Mouse (Mus musculus) thymus, adult 2 months (tissue): ENCODE data around the gene Cdca7. TPM values are rescaled to one million over a fixed set of nuclear protein-coding genes. Genes with fewer than 3 reads are reported as not detected.

ENCODE experiments used
- DNase-seq: peaks from one replicate; pipeline ENCODE4 v3.0.0; 2021
- H3K27ac ChIP-seq: fragments of 200-500 bp; 2 replicates; pipeline ENCODE4 v1.5.1; 2012; ENCODE audit warnings: low read length, control low read depth; ENCODE audit not compliant: control insufficient read depth, insufficient read depth
- H3K27me3 ChIP-seq: fragments of 200-500 bp; 2 replicates; pipeline ENCODE4 v1.6.1; 2012; ENCODE audit warnings: mild to moderate bottlenecking, low read length, moderate library complexity, mixed read lengths; ENCODE audit not compliant: control insufficient read depth, insufficient read depth
- H3K36me3 ChIP-seq: fragments of 200-500 bp; 2 replicates; pipeline ENCODE4 v1.6.1; 2012; ENCODE audit warnings: mild to moderate bottlenecking, low read length, moderate library complexity; ENCODE audit not compliant: control insufficient read depth, insufficient read depth
- H3K4me1 ChIP-seq: fragments of 200-500 bp; replicated peaks from 2 replicates; pipeline ENCODE4 v1.6.1; 2012; ENCODE audit warnings: low read length; ENCODE audit not compliant: control insufficient read depth, insufficient read depth
- H3K4me3 ChIP-seq: fragments of 200-500 bp; 2 replicates; pipeline ENCODE4 v1.5.1; 2012; ENCODE audit warnings: mild to moderate bottlenecking, low read length, control low read depth, moderate library complexity; ENCODE audit not compliant: control insufficient read depth, insufficient read depth
- CTCF ChIP-seq: fragments of 200-500 bp; IDR thresholded peaks from 2 replicates; pipeline ENCODE4 v1.5.1; 2012; ENCODE audit warnings: mild to moderate bottlenecking, control low read depth, low read length, moderate library complexity, borderline replicate concordance; ENCODE audit not compliant: control insufficient read depth, poor library complexity, insufficient read depth; ENCODE audit errors: extremely low read depth
- POLR2A ChIP-seq: fragments of 200-500 bp; IDR thresholded peaks from 2 replicates; pipeline ENCODE4 v1.6.1; 2012; ENCODE audit warnings: mild to moderate bottlenecking, low read length, control low read depth, moderate library complexity; ENCODE audit not compliant: control insufficient read depth, poor library complexity, insufficient read depth; ENCODE audit errors: extremely low read depth
- WGBS: fragments of 180-500 bp; shearing (Covaris S2); methylation state at CpG from one replicate; pipeline ENCODE4 v1.1.7; 2018; 5-methylcytosine and 5-hydroxymethylcytosine counted together
- polyA plus RNA-seq: library from polyadenylated mRNA; depleted of rRNA; stranded (reverse); fragments of >200 nt; gene quantifications from 2 replicates; pipeline ENCODE4 v1.2.3, GENCODE M21; 2012

Gene Cdca7
- polyA plus RNA-seq, 1 experiment, result 313 TPM

DNA sequence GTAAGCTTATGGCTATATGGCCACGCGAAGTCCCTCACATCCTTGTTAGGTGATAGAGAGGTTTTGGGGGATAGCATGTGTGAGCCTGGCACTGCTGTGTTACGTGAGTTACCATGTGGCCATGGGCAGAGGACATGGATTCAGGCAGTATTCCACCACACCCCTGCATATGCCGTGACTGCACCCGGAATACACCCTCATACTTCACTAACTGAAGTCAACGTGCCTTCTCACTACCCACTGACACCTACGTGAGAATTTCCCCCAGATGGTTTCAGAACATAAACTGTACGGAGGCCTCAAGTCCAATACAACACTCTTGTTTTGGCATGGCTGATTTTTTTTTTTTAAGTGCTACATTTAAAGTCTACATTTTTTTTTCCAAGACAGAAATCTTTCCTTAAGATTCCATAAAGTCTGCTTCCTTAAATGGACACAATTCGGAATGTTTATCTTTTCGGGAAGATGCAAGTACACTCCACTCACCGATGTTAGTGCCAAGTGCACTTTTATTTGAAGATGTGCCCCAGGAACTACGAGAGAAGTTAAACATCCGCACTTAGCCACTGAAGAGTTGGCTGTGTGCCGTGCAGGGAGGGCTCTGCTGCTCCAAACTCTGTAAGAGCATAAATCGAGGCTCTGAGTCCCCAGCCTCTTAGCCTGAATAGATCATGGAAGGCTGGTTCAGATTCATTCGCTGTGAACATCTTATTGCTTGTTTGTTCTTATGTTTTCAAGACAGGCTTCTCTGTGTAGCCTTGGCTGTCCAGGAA is 26.3 kb downstream of the Cdca7 start:
- no peak overlapping the region for H3K27ac ChIP-seq
- DNase-seq, result no peak
- H3K4me1 ChIP-seq, result no peaks in the 10 kb centered on the region
- peaks cover 4% of the 10 kb centered on the region; the same call in 1 of the 2 replicates for H3K27me3 ChIP-seq
- no peaks in the 10 kb centered on the region for H3K36me3 ChIP-seq
- no peak overlapping the region for H3K4me3 ChIP-seq
- TF ChIP-seq POLR2A (no peak), CTCF (no peak)
- WGBS, result 93% methylated on average over 16 of the region's 16 CpGs

DNA sequence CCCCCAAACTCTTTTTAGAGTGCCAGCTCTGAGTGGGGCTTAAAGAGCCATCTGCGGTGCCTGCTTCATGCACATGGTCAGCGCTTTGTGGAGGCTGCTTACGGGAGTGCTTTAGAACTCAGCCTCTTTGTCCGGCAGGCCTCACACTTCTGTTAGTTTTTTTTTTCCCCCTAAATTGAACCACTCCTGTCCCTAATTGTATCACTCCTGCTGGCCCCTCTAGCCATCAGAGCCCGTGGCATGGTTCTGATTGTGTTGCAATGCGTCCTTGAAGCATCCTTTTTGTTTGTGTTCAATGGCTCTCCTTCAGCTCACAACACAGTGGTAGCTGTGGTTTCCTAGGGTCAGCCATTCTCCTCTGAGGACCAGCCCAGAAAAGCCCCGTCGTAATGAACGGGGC is 27.7 kb downstream of the Cdca7 start:
- peaks cover 4% of the 10 kb centered on the region; the same call in 1 of the 2 replicates for H3K27me3 ChIP-seq
- 91% methylated on average over 9 of the region's 9 CpGs for WGBS

DNA sequence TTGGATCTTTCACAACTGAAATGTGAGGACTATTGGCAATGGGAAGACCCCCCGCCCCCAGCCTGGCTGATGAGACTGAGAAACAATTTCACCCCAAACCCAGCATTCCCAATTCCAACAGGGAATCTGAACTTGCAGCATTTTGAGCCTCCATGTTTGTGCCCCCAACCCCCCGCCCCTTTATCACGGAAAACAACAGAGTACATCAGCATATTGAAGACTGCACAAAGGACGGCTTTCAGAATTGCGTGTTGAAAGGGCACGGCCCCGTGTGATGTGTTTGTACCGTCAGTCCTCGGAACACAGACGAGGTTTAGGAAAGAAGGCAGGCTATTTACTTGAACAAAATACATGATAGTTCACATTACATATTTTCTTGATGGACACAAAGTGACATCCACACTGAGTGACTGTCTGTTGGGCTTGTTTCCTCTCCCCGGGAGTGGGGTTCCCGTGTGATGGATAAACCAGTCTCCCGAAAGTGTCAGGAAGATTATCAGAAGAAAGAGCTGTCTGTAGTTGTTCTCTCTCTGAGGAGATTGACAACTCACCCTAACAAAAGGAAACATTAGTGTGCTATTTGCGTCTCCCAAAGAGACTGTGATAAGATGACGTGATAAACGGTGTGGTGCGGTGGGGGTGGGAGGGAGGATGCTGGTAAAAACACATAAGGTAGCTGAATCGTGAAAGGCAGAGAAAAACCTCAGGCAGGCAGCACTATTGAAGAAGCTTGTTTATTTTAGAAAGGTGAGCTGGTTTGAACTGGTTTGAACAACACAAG is 32.1 kb downstream of the Cdca7 start:
- Histone ChIP-seq H3K27ac (no peak overlapping the region), H3K27me3 (no peaks in the 10 kb centered on the region), H3K4me3 (no peak overlapping the region), H3K36me3 (no peaks in the 10 kb centered on the region), H3K4me1 (peaks cover 13% of the 10 kb centered on the region)
- DNase-seq, result no peak
- 70% methylated on average over 18 of the region's 18 CpGs for WGBS
- TF ChIP-seq CTCF (no peak), POLR2A (no peak)

More for the DNA sequence above, 27.7 kb downstream of the Cdca7 start:
- TF ChIP-seq POLR2A, result no peak
- no peak for TF ChIP-seq CTCF
- Histone ChIP-seq H3K36me3 (no peaks in the 10 kb centered on the region), H3K27ac (no peak overlapping the region), H3K4me3 (no peak overlapping the region), H3K4me1 (peaks cover 2% of the 10 kb centered on the region; the same call in 1 of the 2 replicates)
- DNase-seq, result no peak

DNA sequence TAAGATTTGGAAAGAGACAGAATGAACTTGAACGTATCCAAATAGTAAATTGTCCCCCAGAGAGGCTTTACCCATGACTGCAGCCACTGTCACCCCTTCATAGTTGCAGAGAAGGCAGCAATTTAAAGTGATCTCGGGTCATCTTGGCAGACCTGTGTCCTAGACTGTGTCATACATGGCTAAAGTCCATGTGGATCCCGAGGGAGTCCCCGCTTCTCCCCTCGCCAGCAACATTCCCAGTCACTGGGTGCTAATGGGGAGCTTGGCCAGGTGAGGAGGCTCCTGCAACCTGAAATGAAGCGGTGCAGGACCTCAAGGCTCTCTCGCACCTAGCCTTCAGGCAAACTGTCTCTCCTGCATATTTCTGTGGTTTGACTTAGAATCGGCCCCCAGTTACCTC is 32.9 kb downstream of the Cdca7 start:
- WGBS, result 90% methylated on average over 8 of the region's 8 CpGs
- DNase-seq, result no peak

DNA sequence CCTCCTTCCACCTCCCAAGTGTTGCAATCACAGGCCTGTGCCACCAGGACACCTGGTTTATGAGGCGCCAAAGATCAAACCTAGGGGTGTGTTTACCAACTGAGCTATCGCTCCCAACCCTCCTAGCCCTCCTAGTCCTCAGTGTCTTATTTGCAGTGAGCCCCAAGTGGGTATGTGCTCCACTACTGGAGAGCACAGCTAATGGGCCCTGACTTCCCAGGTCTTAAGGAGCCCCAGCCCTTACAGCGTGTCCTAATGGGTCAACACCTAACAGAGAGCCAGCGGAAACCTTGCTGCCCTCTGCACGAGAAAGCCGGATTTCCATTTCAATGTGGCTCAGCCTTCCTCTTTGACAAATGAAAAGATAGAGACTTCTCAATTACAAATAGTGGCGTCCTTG is 39.6 kb downstream of the Cdca7 start:
- H3K27ac ChIP-seq, result no peak overlapping the region
- peaks cover 2% of the 10 kb centered on the region for H3K4me1 ChIP-seq
- no peak for TF ChIP-seq CTCF
- TF ChIP-seq POLR2A, result no peak
- no peak overlapping the region for H3K4me3 ChIP-seq
- 56% methylated on average over 7 of the region's 7 CpGs for WGBS
- DNase-seq, result no peak
- H3K36me3 ChIP-seq, result no peaks in the 10 kb centered on the region
- H3K27me3 ChIP-seq, result no peaks in the 10 kb centered on the region

More for the DNA sequence above, 32.9 kb downstream of the Cdca7 start:
- H3K4me1 ChIP-seq, result peaks cover 13% of the 10 kb centered on the region
- TF ChIP-seq POLR2A (no peak), CTCF (no peak)
- H3K27me3 ChIP-seq, result no peaks in the 10 kb centered on the region
- no peaks in the 10 kb centered on the region for H3K36me3 ChIP-seq
- no peak overlapping the region for H3K27ac ChIP-seq
- no peak overlapping the region for H3K4me3 ChIP-seq

DNA sequence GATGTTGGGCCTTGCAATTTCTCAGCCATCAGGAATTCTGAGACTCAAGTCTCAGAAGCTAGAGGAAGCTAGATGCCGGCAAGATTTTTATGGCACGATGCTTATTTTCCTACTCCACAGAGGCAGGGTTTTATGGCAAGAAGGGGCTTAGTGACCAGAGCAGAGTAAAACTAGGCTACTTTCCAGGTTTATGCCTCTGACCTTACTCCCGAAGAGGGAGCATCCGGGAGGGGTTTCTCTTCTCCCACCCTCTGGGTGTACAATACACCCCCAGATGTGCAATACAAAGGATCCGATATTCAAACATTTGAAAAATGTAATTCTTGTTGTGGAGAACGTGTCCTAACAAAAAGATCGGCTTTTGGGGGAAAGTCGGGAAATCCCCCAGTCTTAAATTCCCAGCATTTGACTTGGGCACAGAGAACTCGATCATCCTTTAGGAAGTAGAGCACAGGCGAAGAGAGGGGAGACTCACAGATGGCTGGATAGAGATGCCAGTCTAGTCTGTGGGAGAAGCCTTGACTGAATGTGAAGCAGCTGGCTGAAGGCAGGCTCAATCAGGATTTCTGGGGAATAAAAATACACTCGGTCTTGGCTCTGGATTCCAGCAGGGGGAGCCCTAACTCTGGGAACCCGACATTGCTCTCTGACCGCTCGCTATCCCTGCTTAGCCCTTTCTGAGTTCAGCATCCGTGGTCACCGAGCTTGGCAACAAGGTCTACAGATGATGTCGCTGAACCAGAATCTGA is 40.2 kb downstream of the Cdca7 start:
- Histone ChIP-seq H3K27me3 (no peaks in the 10 kb centered on the region), H3K36me3 (no peaks in the 10 kb centered on the region), H3K4me1 (peaks cover under 1% of the 10 kb centered on the region; the same call in 1 of the 2 replicates), H3K4me3 (no peak overlapping the region), H3K27ac (no peak overlapping the region)
- TF ChIP-seq POLR2A (no peak), CTCF (peak; percentile 42; the same call in 1 of the 2 replicates)
- DNase-seq, result peak; percentile 35
- WGBS, result 29% methylated on average over 17 of the region's 17 CpGs
